Mouse (Mus musculus): ENCODE results near the gene Gltp. TPM values are rescaled to one million over a fixed set of nuclear protein-coding genes. Genes with fewer than 3 reads are reported as not detected.

Gltp gene
- total and polyA plus RNA-seq, 3 experiments, result 14.2 to 37.8 (median 17.0) TPM

- 66% methylated on average over 6 of the region's 6 CpGs for WGBS
- no peak for DNase-seq
- Histone ChIP-seq H3K79me2 (replicated peaks; ENCODE audit: control insufficient read depth, insufficient read depth, low read length) (no peaks in the 10 kb centered on the region), H3K36me3 (ENCODE audit: control insufficient read depth, insufficient read depth, low read length) (no peaks in the 10 kb centered on the region), H3K4me3 (no peak overlapping the region), H3K4me1 (ENCODE audit: control insufficient read depth, insufficient read depth, low read length) (peaks cover 1% of the 10 kb centered on the region), H3K27ac (no peak overlapping the region), H3K27me3 (ENCODE audit: control insufficient read depth, insufficient read depth, low read length) (no peaks in the 10 kb centered on the region; the same call in 1 of the 2 replicates), H3K9ac (ENCODE audit: low read depth, low read length) (no peak overlapping the region)
- TF ChIP-seq POLR2A (IDR thresholded peaks at IDR 0.05; ENCODE audit: insufficient read depth, low read depth, low read length), result no peak
- intact Hi-C loops (cut with DNase I), result no loop called here
Observed at GRCm38 (mm10) chr5:114661029-114661428, 29.8 kb downstream of the Gltp start.

GRCm38 (mm10) chr5:114658255-114658654, 32.5 kb downstream of the Gltp start, which contains the start of gene Trpv4:
Gene Trpv4, minus strand, starts transcription at chr5:114658421.
- intact Hi-C loops (cut with DNase I), result no loop called here
- Histone ChIP-seq H3K27ac (peak within 1 kb of the TSS; percentile 57), H3K9ac (ENCODE audit: low read depth, low read length) (peak within 1 kb of the TSS; percentile 68), H3K27me3 (ENCODE audit: control insufficient read depth, insufficient read depth, low read length) (no peaks in the 10 kb centered on the region; the same call in 1 of the 2 replicates), H3K4me3 (peak within 1 kb of the TSS; percentile 51), H3K4me1 (ENCODE audit: control insufficient read depth, insufficient read depth, low read length) (peaks cover 11% of the 10 kb centered on the region), H3K36me3 (ENCODE audit: control insufficient read depth, insufficient read depth, low read length) (no peaks in the 10 kb centered on the region), H3K79me2 (replicated peaks; ENCODE audit: control insufficient read depth, insufficient read depth, low read length) (no peaks in the 10 kb centered on the region)
- WGBS, result 2% methylated on average over 46 of the region's 47 CpGs
- TF ChIP-seq CTCF (IDR thresholded peaks at IDR 0.05) (no peak), POLR2A (IDR thresholded peaks at IDR 0.05; ENCODE audit: insufficient read depth, low read depth, low read length) (0 out of 2 replicates have a peak, but pooled peaks have one; percentile 32), EP300 (IDR thresholded peaks at IDR 0.05; ENCODE audit: insufficient read depth, low read depth, low read length) (no peak)
- peak; percentile 53 to 64 for DNase-seq

DNA sequence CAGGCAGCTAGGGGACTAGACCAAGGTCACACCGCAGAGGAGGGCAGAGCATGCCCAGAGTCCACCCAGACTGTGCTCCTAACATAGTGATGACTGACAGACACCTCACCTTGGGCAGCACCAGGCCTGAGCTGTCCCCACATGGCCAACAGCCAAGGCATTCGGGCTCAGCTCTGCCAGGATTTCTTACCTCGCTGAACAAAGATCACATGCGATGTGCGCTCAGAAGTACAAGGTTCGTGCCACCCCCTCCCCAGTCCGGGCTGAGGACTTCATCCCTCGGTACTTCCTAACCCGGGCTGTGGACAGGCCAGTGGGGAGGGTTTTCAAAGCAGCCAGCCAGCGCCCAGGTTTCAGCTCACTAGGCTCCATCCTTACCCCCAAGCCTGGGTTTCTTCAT, 33.4 kb downstream of the Gltp start:
- WGBS, result 29% methylated on average over 10 of the region's 10 CpGs

GRCm38 (mm10) chr5:114656305-114656704, 34.5 kb downstream of the Gltp start:
- no peaks in the 10 kb centered on the region for H3K36me3 ChIP-seq (ENCODE audit: control insufficient read depth, insufficient read depth, low read length)

More for the DNA sequence above, 33.4 kb downstream of the Gltp start:
- TF ChIP-seq CTCF (IDR thresholded peaks at IDR 0.05) (no peak), POLR2A (IDR thresholded peaks at IDR 0.05; ENCODE audit: insufficient read depth, low read depth, low read length) (no peak), EP300 (IDR thresholded peaks at IDR 0.05; ENCODE audit: insufficient read depth, low read depth, low read length) (no peak)
- no peak for DNase-seq
- Histone ChIP-seq H3K4me3 (peak overlapping the region; percentile 51), H3K79me2 (replicated peaks; ENCODE audit: control insufficient read depth, insufficient read depth, low read length) (no peaks in the 10 kb centered on the region), H3K9ac (ENCODE audit: low read depth, low read length) (peak overlapping the region; percentile 68), H3K27me3 (ENCODE audit: control insufficient read depth, insufficient read depth, low read length) (no peaks in the 10 kb centered on the region; the same call in 1 of the 2 replicates), H3K4me1 (ENCODE audit: control insufficient read depth, insufficient read depth, low read length) (peaks cover 11% of the 10 kb centered on the region), H3K27ac (peak overlapping the region; percentile 57), H3K36me3 (ENCODE audit: control insufficient read depth, insufficient read depth, low read length) (no peaks in the 10 kb centered on the region)
- intact Hi-C loops (cut with DNase I), result no loop called here

DNA sequence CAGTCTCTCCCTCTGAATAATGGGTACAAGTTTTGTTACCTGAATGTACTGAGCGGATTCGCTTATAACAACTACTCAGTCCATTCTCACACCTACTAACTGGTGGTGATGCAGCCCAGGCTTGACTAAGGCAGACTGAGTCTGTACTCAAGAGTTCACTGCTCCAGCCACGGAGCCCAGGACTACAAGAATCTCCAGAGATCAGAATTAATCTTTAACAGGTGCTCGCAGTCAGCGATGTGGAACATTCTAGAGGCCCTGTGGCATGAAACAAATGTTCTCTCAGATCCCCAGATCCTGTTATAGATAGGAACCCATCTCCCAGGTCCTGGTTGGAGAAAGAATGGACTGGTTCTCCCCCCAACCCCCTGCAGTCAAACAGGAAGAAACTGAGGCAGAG, 35.1 kb downstream of the Gltp start:
- DNase-seq, result no peak
- Histone ChIP-seq H3K27ac (no peak overlapping the region), H3K36me3 (ENCODE audit: control insufficient read depth, insufficient read depth, low read length) (no peaks in the 10 kb centered on the region), H3K9ac (ENCODE audit: low read depth, low read length) (no peak overlapping the region), H3K79me2 (replicated peaks; ENCODE audit: control insufficient read depth, insufficient read depth, low read length) (no peaks in the 10 kb centered on the region), H3K4me1 (ENCODE audit: control insufficient read depth, insufficient read depth, low read length) (peaks cover 13% of the 10 kb centered on the region), H3K27me3 (ENCODE audit: control insufficient read depth, insufficient read depth, low read length) (no peaks in the 10 kb centered on the region; the same call in 1 of the 2 replicates), H3K4me3 (no peak overlapping the region)
- TF ChIP-seq CTCF (IDR thresholded peaks at IDR 0.05) (no peak), EP300 (IDR thresholded peaks at IDR 0.05; ENCODE audit: insufficient read depth, low read depth, low read length) (no peak), POLR2A (IDR thresholded peaks at IDR 0.05; ENCODE audit: insufficient read depth, low read depth, low read length) (no peak)
- WGBS, result 93% methylated on average over 5 of the region's 5 CpGs
- intact Hi-C loops (cut with DNase I), result no loop called here

More at GRCm38 (mm10) chr5:114656305-114656704, 34.5 kb downstream of the Gltp start:
- H3K79me2 ChIP-seq (replicated peaks; ENCODE audit: control insufficient read depth, insufficient read depth, low read length), result no peaks in the 10 kb centered on the region
- no peak overlapping the region for H3K9ac ChIP-seq (ENCODE audit: low read depth, low read length)
- 84% methylated on average over 7 of the region's 7 CpGs for WGBS
- no peaks in the 10 kb centered on the region; the same call in 1 of the 2 replicates for H3K27me3 ChIP-seq (ENCODE audit: control insufficient read depth, insufficient read depth, low read length)
- no peak overlapping the region for H3K4me3 ChIP-seq
- DNase-seq, result no peak
- intact Hi-C loops (cut with DNase I), result no loop called here
- no peak for TF ChIP-seq CTCF (IDR thresholded peaks at IDR 0.05)
- H3K27ac ChIP-seq, result no peak overlapping the region
- H3K4me1 ChIP-seq (ENCODE audit: control insufficient read depth, insufficient read depth, low read length), result peaks cover 13% of the 10 kb centered on the region

GRCm38 (mm10) chr5:114653656-114654437, 36.9 kb downstream of the Gltp start:
- DNase-seq, result peak; percentile 66 to 75
- 51% methylated on average over 14 of the region's 15 CpGs for WGBS
- H3K27me3 ChIP-seq (ENCODE audit: control insufficient read depth, insufficient read depth, low read length), result no peaks in the 10 kb centered on the region; the same call in 1 of the 2 replicates
- intact Hi-C loops (cut with DNase I), result no loop called here
- peak overlapping the region; percentile 78 for H3K27ac ChIP-seq
- no peak overlapping the region for H3K4me3 ChIP-seq
- peak; percentile 65 for TF ChIP-seq POLR2A (IDR thresholded peaks at IDR 0.05; ENCODE audit: insufficient read depth, low read depth, low read length)
- TF ChIP-seq CTCF (IDR thresholded peaks at IDR 0.05), result no peak
- H3K9ac ChIP-seq (ENCODE audit: low read depth, low read length), result no peak overlapping the region
- H3K79me2 ChIP-seq (replicated peaks; ENCODE audit: control insufficient read depth, insufficient read depth, low read length), result no peaks in the 10 kb centered on the region
- H3K36me3 ChIP-seq (ENCODE audit: control insufficient read depth, insufficient read depth, low read length), result no peaks in the 10 kb centered on the region
- peaks cover 13% of the 10 kb centered on the region for H3K4me1 ChIP-seq (ENCODE audit: control insufficient read depth, insufficient read depth, low read length)

Measured in heart, adult 2 months (tissue).